ENCODE assay signal across 7 mouse cellular contexts in genomic region chr12:120028089-120028959, GRCm38 (mm10).
DNase-seq lines count a peak whose midpoint lies in the region; ATAC-seq and TF ChIP-seq lines count a peak whose summit lies in the region.
"Not testable (repeated sequence)": the region's sequence is repeated elsewhere in the genome, so short reads cannot be mapped to it uniquely, and the experiment has no call there.

No protein-coding gene starts in this region.

- TF ChIP-seq CTCF in spleen, adult 2 months (IDR thresholded peaks at IDR 0.05; ENCODE audit: extremely low read depth, insufficient read depth, insufficient read length, insufficient replicate concordance): not testable (repeated sequence)

- not testable (repeated sequence) for H3K4me3 ChIP-seq in midbrain, embryonic 14.5 days (replicated peaks; ENCODE audit: low read depth, low read length); spleen, adult 2 months (ENCODE audit: extremely low read depth, insufficient read depth, insufficient read length)

- not testable (repeated sequence) for H3K36me3 ChIP-seq in midbrain, embryonic 14.5 days (ENCODE audit: control insufficient read depth, insufficient read depth, low read length); spleen, adult 2 months (ENCODE audit: control insufficient read depth, insufficient read depth, low read length)

- H3K4me2 ChIP-seq in midbrain, embryonic 14.5 days (ENCODE audit: low read length): not testable (repeated sequence)

- WGBS in midbrain, embryonic 14.5 days: 86% methylated on average over 15 of the region's 15 CpGs
- 85% methylated on average over 15 of the region's 15 CpGs for WGBS in spleen, adult 2 months

- not testable (repeated sequence) for H3K27me3 ChIP-seq in midbrain, embryonic 14.5 days (ENCODE audit: control insufficient read depth, insufficient read depth, low read length); spleen, adult 2 months (ENCODE audit: control insufficient read depth, insufficient read depth, low read length)

- TF ChIP-seq POLR2A in spleen, adult 2 months (IDR thresholded peaks at IDR 0.05; ENCODE audit: low read depth, low read length): not testable (repeated sequence)

- not testable (repeated sequence) for H3K9me3 ChIP-seq in midbrain, embryonic 14.5 days (ENCODE audit: control insufficient read depth, low read length)

- not testable (repeated sequence) for ATAC-seq in midbrain, embryonic 14.5 days (ENCODE audit: low FRiP score, low TSS enrichment)

- intact Hi-C loops in left cerebral cortex, postnatal 14 days (cut with DNase I): not testable (repeated sequence)

- H3K9ac ChIP-seq in midbrain, embryonic 14.5 days (replicated peaks; ENCODE audit: low read length): not testable (repeated sequence)

- DNase-seq in T-cell, adult 2 months (ENCODE audit: low spot score): peak; percentile 76
- peak; percentile 20 to 22 for DNase-seq in cerebellum, postnatal 4 days (ENCODE audit: low spot score in 2 of 2)
- peak; percentile 60 to 72 for DNase-seq in gastrocnemius, adult 8-10 months (ENCODE audit: low spot score in 2 of 2)
- peak; percentile 30 for DNase-seq in kidney, adult 11 months
- peak; percentile 73 to 85 for DNase-seq in left cerebral cortex, postnatal 14 days (ENCODE audit: low spot score in 2 of 2)
- peak; percentile 91 for DNase-seq in midbrain, embryonic 14.5 days
- DNase-seq in spleen, adult 2 months (ENCODE audit: low read depth in 1 of 2, low spot score in 2 of 2): peak; percentile 19 to 58

- not testable (repeated sequence) for H3K4me1 ChIP-seq in midbrain, embryonic 14.5 days (ENCODE audit: control insufficient read depth, insufficient read depth, low read length); spleen, adult 2 months (ENCODE audit: control insufficient read depth, insufficient read depth, insufficient read length)

- not testable (repeated sequence) for H3K27ac ChIP-seq in midbrain, embryonic 14.5 days (replicated peaks; ENCODE audit: low read depth, low read length); spleen, adult 2 months (ENCODE audit: insufficient read depth, low read length)

Comparison
In these comparisons a context has a peak if more than half of its experiments do, and no peak if none do; other contexts are left out.
1. DNase-seq: peak in every context shown above with its lines; median percentile 91 in midbrain, embryonic 14.5 days; 79 in left cerebral cortex, postnatal 14 days; 76 in T-cell, adult 2 months; 66 in gastrocnemius, adult 8-10 months; 38 in spleen, adult 2 months; 30 in kidney, adult 11 months; 21 in cerebellum, postnatal 4 days.